Mouse (Mus musculus): ENCODE results near the gene Dmrta1. TPM values are rescaled to one million over a fixed set of nuclear protein-coding genes. Genes with fewer than 3 reads are reported as not detected.

Dmrta1 gene
- polyA plus RNA-seq, 1 experiment: not detected

- TF ChIP-seq GATA1 (IDR thresholded peaks at IDR 0.05; ENCODE audit: low read length): no peak
These were observed 12.7 kb downstream of the Dmrta1 start for GRCm38 (mm10) chr4:89691936-89692335.

GRCm38 (mm10) chr4:89692780-89693179 is 13.5 kb downstream of the Dmrta1 start:
- TF ChIP-seq GATA1 (IDR thresholded peaks at IDR 0.05; ENCODE audit: low read length): no peak

- TF ChIP-seq GATA1 (IDR thresholded peaks at IDR 0.05; ENCODE audit: low read length): no peak
These were observed 16.4 kb downstream of the Dmrta1 start for GRCm38 (mm10) chr4:89695589-89695988.

GRCm38 (mm10) chr4:89697951-89698350 is 18.7 kb downstream of the Dmrta1 start:
- TF ChIP-seq GATA1 (IDR thresholded peaks at IDR 0.05; ENCODE audit: low read length): no peak

Data from G1E-ER4 (cell line).